Mouse (Mus musculus) thymus, postnatal 14 days (tissue): ENCODE data around the gene Irf2bpl.

Experiments used
- DNase-seq: peaks from one replicate; pipeline ENCODE4 v3.0.0; 2021

Gene Irf2bpl

GRCm38 (mm10) chr12:86858498-86858897 is 26.1 kb downstream of the Irf2bpl start:
- DNase-seq: no peak

DNA sequence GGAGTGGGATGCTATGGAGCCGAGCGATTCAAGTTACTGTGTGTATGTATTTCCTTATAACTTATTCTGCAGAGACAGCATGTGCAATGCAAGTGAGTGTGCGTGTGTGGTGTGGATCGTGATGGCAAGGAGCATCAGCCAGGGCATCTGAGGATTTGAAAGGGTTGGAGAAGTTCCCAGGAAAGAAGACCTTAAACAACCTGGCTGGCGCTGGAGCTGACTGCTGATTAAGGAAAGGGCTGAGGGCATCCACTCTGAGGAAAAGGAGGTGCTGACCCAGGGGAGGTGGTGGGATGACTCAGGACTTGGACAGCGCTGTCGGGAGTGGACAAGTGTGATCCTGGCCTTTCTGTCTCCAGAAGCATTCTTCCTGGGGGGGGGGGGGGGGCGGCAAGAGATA is 27.3 kb downstream of the Irf2bpl start:
- no peak for DNase-seq

DNA sequence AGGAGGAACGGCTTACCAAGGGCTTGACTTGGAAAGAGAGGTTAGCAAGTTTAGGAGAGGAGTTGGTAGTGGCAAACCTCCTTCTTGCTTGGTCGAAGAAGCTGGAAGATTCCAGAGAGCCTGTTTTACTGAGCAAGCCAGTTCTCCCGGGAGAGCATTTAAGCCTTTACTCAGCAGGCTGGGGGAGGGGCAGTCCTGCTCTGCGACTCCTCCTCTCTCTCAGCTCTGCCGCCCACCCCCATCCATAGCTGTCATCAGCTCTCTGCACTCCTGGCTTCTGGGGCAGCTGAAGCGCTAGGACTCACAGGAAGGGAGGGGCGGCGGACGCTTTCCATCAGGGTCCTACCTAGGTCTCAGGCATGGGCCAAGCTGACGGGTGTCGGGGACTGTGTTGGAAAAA is 28.9 kb downstream of the Irf2bpl start:
- peak; percentile 28 for DNase-seq

GRCm38 (mm10) chr12:86853516-86853915 is 31.1 kb downstream of the Irf2bpl start:
- DNase-seq: no peak

DNA sequence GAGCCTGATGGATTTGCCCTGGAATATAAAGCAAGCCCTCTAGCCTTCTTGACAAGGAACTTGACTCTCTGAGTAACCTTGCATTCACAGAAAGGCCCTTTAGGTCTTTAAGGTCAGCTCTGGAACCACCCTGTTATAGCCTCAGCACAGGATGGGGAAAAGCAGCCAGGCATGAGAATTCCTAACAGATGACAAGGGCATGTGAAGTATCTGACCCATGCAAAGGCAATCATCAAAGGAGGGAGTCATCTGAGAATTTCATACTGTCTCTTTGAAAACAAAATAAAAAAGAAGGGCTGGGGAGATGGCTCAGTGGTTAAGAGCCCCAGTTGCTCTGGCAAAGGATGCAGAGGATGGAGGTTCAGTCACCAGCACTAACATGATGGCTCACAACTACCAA is 33.3 kb downstream of the Irf2bpl start:
- DNase-seq: no peak

GRCm38 (mm10) chr12:86850746-86851145 is 33.9 kb downstream of the Irf2bpl start:
- DNase-seq: no peak

DNA sequence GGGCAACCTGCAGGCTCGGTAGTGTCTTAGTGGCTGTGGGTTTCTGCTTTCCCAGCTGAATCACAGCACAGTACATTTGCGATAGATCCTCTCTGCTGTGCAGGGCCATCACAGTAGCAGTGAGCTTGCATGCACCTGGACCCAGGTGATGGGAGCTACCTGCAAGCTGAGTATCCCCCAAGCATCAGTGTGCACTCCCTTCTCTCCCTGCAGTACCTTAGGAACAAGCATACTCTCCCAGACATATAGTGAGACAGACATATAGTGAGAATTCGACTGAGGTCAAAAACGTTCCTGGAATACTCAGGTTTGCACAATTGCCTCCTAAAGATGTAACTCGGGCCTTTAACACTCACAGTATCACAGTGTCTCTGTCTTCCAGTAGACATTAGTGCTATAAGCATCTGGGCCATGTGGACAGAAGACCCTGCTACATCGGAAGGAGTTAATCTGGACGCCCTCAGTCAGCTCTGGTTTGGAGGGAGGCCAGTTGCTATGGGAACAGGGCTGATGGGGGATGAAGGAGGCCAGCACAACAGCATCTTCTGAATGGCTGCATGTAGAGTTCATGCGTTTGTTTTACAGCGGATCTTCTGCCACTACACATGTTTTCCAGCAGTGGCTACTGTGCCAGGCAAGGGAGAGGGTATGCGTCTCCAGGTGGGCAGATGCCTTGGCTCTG is 34.5 kb downstream of the Irf2bpl start:
- DNase-seq: no peak

- DNase-seq: no peak
Measured at GRCm38 (mm10) chr12:86842866-86843459, 41.6 kb downstream of the Irf2bpl start.

GRCm38 (mm10) chr12:86840526-86840925 is 44.1 kb downstream of the Irf2bpl start:
- DNase-seq: no peak

DNA sequence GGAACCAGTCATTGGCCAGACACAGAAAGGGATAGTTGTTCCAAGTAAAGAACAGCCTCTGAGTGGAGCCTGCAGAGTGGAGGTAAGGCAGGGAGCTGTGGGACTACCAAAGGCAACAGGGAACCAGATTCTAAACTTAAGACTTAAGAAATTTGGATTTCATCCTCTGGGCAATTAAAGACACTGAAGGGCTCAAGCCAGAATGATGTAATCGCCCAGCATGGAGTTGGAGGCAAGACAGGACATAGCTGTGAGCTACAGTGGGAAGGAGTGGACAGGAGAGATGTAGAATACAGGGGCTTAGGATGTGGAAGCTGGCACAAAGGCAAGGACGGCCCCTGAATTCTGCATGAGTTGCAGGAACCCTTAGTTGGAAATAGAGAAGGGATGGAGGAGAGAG is 46.4 kb downstream of the Irf2bpl start:
- no peak for DNase-seq

GRCm38 (mm10) chr12:86836431-86837047 is 48.1 kb downstream of the Irf2bpl start:
- peak; percentile 73 for DNase-seq

DNA sequence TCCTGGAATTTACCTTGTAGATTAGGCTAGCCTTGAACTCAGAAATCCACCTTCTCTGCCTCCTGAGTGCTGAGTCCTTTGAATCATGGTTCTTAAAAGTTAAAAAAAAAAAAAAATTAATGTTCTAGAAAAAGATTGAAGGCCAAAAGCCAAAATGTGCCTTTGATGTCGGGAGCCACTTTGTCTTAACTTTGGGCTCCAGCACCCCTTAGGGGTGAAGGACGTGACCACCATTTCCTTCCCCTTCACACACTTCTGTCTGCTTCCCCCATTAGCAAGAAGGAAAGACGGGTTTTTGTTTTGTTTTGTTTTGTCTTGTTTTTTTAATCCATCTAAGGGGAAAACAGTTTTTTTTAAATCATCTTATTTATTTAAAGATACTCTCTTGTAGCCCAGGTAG is 48.7 kb downstream of the Irf2bpl start:
- peak; percentile 54 for DNase-seq

GRCm38 (mm10) chr12:86834416-86834772 is 50.2 kb downstream of the Irf2bpl start:
- peak; percentile 66 for DNase-seq

- DNase-seq: peak; percentile 64
Measured at GRCm38 (mm10) chr12:86833711-86834415, 50.7 kb downstream of the Irf2bpl start.

- DNase-seq: no peak
Measured at GRCm38 (mm10) chr12:86832551-86833182, 51.9 kb downstream of the Irf2bpl start.

GRCm38 (mm10) chr12:86831591-86832550 is 52.7 kb downstream of the Irf2bpl start:
- DNase-seq: peak; percentile 83
